ENCODE assay signal across 8 mouse cellular contexts in genomic region chr8:44980030-44980429, GRCm38 (mm10). TPM values are rescaled to one million over a fixed set of nuclear protein-coding genes. Genes with fewer than 3 reads are reported as not detected.
A peak's percentile ranks its signal among the peaks of the same experiment; 100 is the strongest.
DNase-seq lines count a peak whose midpoint lies in the region; ATAC-seq and TF ChIP-seq lines count a peak whose summit lies in the region.

No protein-coding gene starts in this region.

- peaks cover 6% of the 10 kb centered on the region; the same call in 1 of the 2 replicates for H3K36me3 ChIP-seq in embryonic facial prominence, embryonic 13.5 days
- no peaks in the 10 kb centered on the region for H3K36me3 ChIP-seq in heart, embryonic 10.5 days
- no peaks in the 10 kb centered on the region for H3K36me3 ChIP-seq in kidney, adult 2 months (ENCODE audit: control insufficient read depth, insufficient read depth, low read length)
- peaks cover 11% of the 10 kb centered on the region for H3K36me3 ChIP-seq in limb, embryonic 13.5 days

- TF ChIP-seq POLR2A in kidney, adult 2 months (IDR thresholded peaks at IDR 0.05; ENCODE audit: low read depth, low read length): no peak

- TF ChIP-seq CTCF in kidney, adult 2 months (conservative IDR thresholded peaks at IDR 0.05; ENCODE audit: insufficient read depth, insufficient read length, low read depth, low read length): no peak

- peaks cover 47% of the 10 kb centered on the region for H3K4me1 ChIP-seq in embryonic facial prominence, embryonic 13.5 days
- peaks cover 77% of the 10 kb centered on the region for H3K4me1 ChIP-seq in heart, embryonic 10.5 days
- H3K4me1 ChIP-seq in kidney, adult 2 months (ENCODE audit: control insufficient read depth, insufficient read depth, low read length): peaks cover 5% of the 10 kb centered on the region; the same call in 1 of the 2 replicates
- H3K4me1 ChIP-seq in limb, embryonic 13.5 days: peaks cover 38% of the 10 kb centered on the region

- H3K4me3 ChIP-seq in embryonic facial prominence, embryonic 13.5 days: no peak overlapping the region; the same call in 1 of the 2 replicates
- no peak overlapping the region for H3K4me3 ChIP-seq in heart, embryonic 10.5 days
- H3K4me3 ChIP-seq in kidney, adult 2 months (ENCODE audit: insufficient read depth, low read depth, low read length): no peak overlapping the region
- no peak overlapping the region for H3K4me3 ChIP-seq in limb, embryonic 13.5 days

- WGBS in embryonic facial prominence, embryonic 13.5 days: 33% methylated on average over 12 of the region's 12 CpGs
- 34% methylated on average over 12 of the region's 12 CpGs for WGBS in heart, embryonic 10.5 days
- WGBS in kidney, adult 2 months: 51% methylated on average over 12 of the region's 12 CpGs
- 44% methylated on average over 12 of the region's 12 CpGs for WGBS in limb, embryonic 13.5 days

- H3K4me2 ChIP-seq in embryonic facial prominence, embryonic 13.5 days: peak overlapping the region; percentile 26
- H3K4me2 ChIP-seq in limb, embryonic 13.5 days (replicated peaks): peak overlapping the region; percentile 9; the same call in 1 of the 2 replicates

- peak; percentile 79 for ATAC-seq in embryonic facial prominence, embryonic 13.5 days (ENCODE audit: insufficient number of reproducible peaks, insufficient read depth, low FRiP score, low TSS enrichment, low read depth)
- ATAC-seq in limb, embryonic 13.5 days (ENCODE audit: low FRiP score, low read depth): peak; percentile 84

- H3K27me3 ChIP-seq in embryonic facial prominence, embryonic 13.5 days: no peaks in the 10 kb centered on the region
- no peaks in the 10 kb centered on the region for H3K27me3 ChIP-seq in heart, embryonic 10.5 days (ENCODE audit: insufficient read depth, poor library complexity, severe bottlenecking)
- H3K27me3 ChIP-seq in kidney, adult 2 months (replicated peaks; ENCODE audit: control insufficient read depth, insufficient read depth, low read length): no peaks in the 10 kb centered on the region
- H3K27me3 ChIP-seq in limb, embryonic 13.5 days: no peaks in the 10 kb centered on the region

- no peaks in the 10 kb centered on the region for H3K9me3 ChIP-seq in embryonic facial prominence, embryonic 13.5 days
- no peaks in the 10 kb centered on the region for H3K9me3 ChIP-seq in heart, embryonic 10.5 days
- no peaks in the 10 kb centered on the region for H3K9me3 ChIP-seq in limb, embryonic 13.5 days

- H3K9ac ChIP-seq in embryonic facial prominence, embryonic 13.5 days: 0 out of 2 replicates have a peak overlapping the region, but pooled peaks have one; percentile 21
- 0 out of 2 replicates have a peak overlapping the region, but pooled peaks have one; percentile 8 for H3K9ac ChIP-seq in limb, embryonic 13.5 days

- peak overlapping the region; percentile 72 for H3K27ac ChIP-seq in embryonic facial prominence, embryonic 13.5 days
- peak overlapping the region; percentile 83 for H3K27ac ChIP-seq in heart, embryonic 10.5 days
- no peak overlapping the region; the same call in 1 of the 2 replicates for H3K27ac ChIP-seq in kidney, adult 2 months (ENCODE audit: insufficient read depth, low read depth, low read length)
- peak overlapping the region; percentile 72 for H3K27ac ChIP-seq in limb, embryonic 13.5 days

- peak; percentile 89 for DNase-seq in brain, adult 2 months (ENCODE audit: low read depth, low spot score)
- DNase-seq in heart, embryonic 10.5 days (ENCODE audit: low spot score): no peak
- DNase-seq in kidney, adult 2 months: peak; percentile 51
- peak; percentile 21 for DNase-seq in ovary, postnatal 10 days (ENCODE audit: low spot score)
- no peak for DNase-seq in MN1 (ENCODE audit: low spot score)
- DNase-seq in B cell, adult 2 months: no peak

RNA-seq across cellular contexts. Expression of gene Fat1, which starts 44.8 kb away (rescaled TPM):
- 29.3 and 29.7 TPM in 2 replicates for polyA plus RNA-seq in embryonic facial prominence, embryonic 13.5 days (2015; fragmentation: Nextera tagmentation; extraction: Ambion mirVana)
- 16.2 and 18.0 TPM in 2 replicates for polyA plus RNA-seq in heart, embryonic 10.5 days (2016; fragmentation: Nextera tagmentation; extraction: Ambion mirVana)
- 16.7 and 24.6 TPM in 2 replicates for polyA plus RNA-seq in kidney, adult 2 months (2012; rRNA removed)
- polyA plus RNA-seq in limb, embryonic 13.5 days (2015; fragmentation: Nextera tagmentation; extraction: Ambion mirVana): 27.3 and 31.5 TPM in 2 replicates

Comparison
In these comparisons a context has a peak if more than half of its experiments do, and no peak if none do; other contexts are left out.
1. DNase-seq: peak in brain, adult 2 months (single experiment), kidney, adult 2 months (single experiment) and ovary, postnatal 10 days (single experiment); none in heart, embryonic 10.5 days (single experiment), MN1 (single experiment) and B cell, adult 2 months (0 of 2).